Mouse (Mus musculus) hindbrain, embryonic 11.5 days (tissue): ENCODE measurements around the gene Apobec1. TPM values are rescaled to one million over a fixed set of nuclear protein-coding genes. Genes with fewer than 3 reads are reported as not detected.

Experiments
- ATAC-seq: fragments of 200-750 bp; cut with Nextera tagmentation; 2 replicates; pipeline ENCODE4 v1.8.0; 2017; ENCODE audit warnings: mild to moderate bottlenecking, moderate TSS enrichment, moderate library complexity; ENCODE audit not compliant: low FRiP score
- DNase-seq: peaks from one replicate; pipeline ENCODE4 v3.0.0-alpha.2; 2015; ENCODE audit warnings: low spot score
- H3K27ac ChIP-seq: fragments of 300-500 bp; sonication (generic); 2 replicates; pipeline ENCODE4 v1.5.1; 2014; ENCODE audit warnings: mild to moderate bottlenecking, low read depth, low read length
- H3K27me3 ChIP-seq: fragments of 300-500 bp; sonication (generic); 2 replicates; pipeline ENCODE4 v1.6.1; 2014; ENCODE audit warnings: mild to moderate bottlenecking, low read length, moderate library complexity, mixed read lengths; ENCODE audit not compliant: control insufficient read depth, insufficient read depth
- H3K36me3 ChIP-seq: fragments of 300-500 bp; sonication (generic); 2 replicates; pipeline ENCODE4 v1.6.1; 2014; ENCODE audit warnings: mild to moderate bottlenecking, low read length, moderate library complexity, mixed read lengths; ENCODE audit not compliant: control insufficient read depth, insufficient read depth
- H3K4me1 ChIP-seq: fragments of 300-500 bp; sonication (generic); replicated peaks from 2 replicates; pipeline ENCODE4 v1.6.1; 2014; ENCODE audit warnings: low read length, mixed read lengths; ENCODE audit not compliant: control insufficient read depth, insufficient read depth
- H3K4me2 ChIP-seq: fragments of 300-500 bp; sonication (generic); replicated peaks from 2 replicates; pipeline ENCODE4 v1.6.1; 2014; ENCODE audit warnings: mild to moderate bottlenecking, low read depth, low read length
- H3K4me3 ChIP-seq: fragments of 300-500 bp; sonication (generic); 2 replicates; pipeline ENCODE4 v1.5.1; 2014; ENCODE audit warnings: low read depth, low read length
- H3K9ac ChIP-seq: fragments of 300-500 bp; sonication (generic); 2 replicates; pipeline ENCODE4 v1.6.1; 2014; ENCODE audit warnings: low read depth, low read length
- H3K9me3 ChIP-seq: fragments of 300-500 bp; sonication (generic); 2 replicates; pipeline ENCODE4 v1.6.1; 2016; ENCODE audit warnings: low read length; ENCODE audit not compliant: control insufficient read depth
- WGBS: fragments of 180-500 bp; shearing (Covaris S2); extraction: QIAGEN DNeasy Blood & Tissue Kit; methylation state at CpG from one replicate; pipeline ENCODE4 v1.1.7; 2014; 5-methylcytosine and 5-hydroxymethylcytosine counted together
- polyA plus RNA-seq: library from polyadenylated mRNA; unstranded; fragments of >200 nt; fragmentation: Nextera tagmentation; extraction: Ambion mirVana; gene quantifications from 2 replicates; pipeline ENCODE4 v1.2.1, GENCODE M21; 2014

Gene Apobec1
- polyA plus RNA-seq, 1 experiment from 2014 or later = 1.7 TPM

DNA sequence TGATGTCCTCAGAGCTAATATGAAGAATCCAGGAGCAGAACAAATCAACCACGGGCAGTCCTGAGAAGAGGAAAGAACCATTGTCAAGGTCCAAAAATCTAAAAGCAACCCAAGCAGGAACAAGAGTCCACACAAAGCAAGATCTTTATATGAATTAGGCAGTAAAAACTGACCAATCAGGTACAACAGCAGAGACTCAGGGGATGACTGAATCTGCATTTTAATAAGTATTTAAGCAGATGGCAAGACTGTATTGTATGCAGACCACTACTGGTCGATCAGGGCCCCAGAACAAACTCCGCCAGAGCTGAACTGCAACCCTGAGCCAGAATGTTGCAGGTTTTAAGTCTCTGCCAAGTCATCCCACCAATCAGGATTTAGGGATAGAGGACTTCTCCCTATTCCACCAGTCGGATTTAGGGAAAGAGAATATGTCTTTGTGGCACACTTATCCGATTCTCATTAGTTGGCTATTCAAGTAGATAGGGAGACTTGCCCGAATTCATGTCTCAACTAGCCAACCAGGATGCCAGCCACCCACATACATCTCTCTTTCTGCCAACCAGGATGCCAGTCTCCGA lies 2.1 kb downstream of the Apobec1 start:
- Histone ChIP-seq H3K27ac (no peak overlapping the region), H3K27me3 (no peaks in the 10 kb centered on the region), H3K9me3 (no peaks in the 10 kb centered on the region), H3K4me2 (no peak overlapping the region), H3K4me1 (no peaks in the 10 kb centered on the region), H3K9ac (no peak overlapping the region), H3K4me3 (no peak overlapping the region), H3K36me3 (no peaks in the 10 kb centered on the region)
- ATAC-seq (no peak), DNase-seq (no peak)
- WGBS = 84% methylated on average over 7 of the region's 7 CpGs

DNA sequence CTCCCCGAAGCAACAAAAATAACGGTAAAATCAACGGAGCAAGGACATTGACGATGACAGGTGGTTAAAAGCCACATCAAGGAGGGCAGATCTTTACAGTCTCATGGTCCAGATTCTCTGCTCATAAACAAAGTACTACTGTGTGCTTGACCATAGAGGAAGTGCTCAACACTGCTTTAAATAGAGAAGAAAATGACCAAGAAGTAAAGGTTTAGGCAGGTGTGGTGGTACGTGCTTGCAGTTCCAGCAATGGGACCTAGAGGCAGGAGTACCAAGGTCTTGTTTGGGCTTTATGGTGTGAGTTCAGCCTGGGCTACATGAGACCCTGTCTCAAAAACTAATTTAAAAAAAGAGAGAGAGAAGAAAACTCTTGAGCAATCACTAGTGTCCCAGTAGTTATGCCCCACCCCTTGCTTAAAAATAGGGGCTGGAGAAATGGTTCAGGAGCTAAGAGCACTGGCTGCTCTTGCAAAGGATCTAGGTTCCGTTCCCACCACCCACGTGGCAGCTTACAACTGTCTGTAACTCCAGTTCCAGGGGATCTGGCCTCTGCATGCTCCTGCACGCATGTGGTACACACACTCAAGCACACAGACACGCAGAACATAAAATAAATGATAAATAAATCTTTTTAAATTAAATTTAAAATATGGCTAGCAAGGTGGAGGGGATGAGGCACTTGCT lies 3.0 kb downstream of the Apobec1 start:
- WGBS = 89% methylated on average over 9 of the region's 9 CpGs
- ATAC-seq (no peak), DNase-seq (no peak)
- Histone ChIP-seq H3K4me1 (no peaks in the 10 kb centered on the region), H3K9me3 (no peaks in the 10 kb centered on the region), H3K27me3 (no peaks in the 10 kb centered on the region), H3K4me3 (no peak overlapping the region), H3K36me3 (no peaks in the 10 kb centered on the region), H3K27ac (no peak overlapping the region), H3K9ac (no peak overlapping the region), H3K4me2 (no peak overlapping the region)

DNA sequence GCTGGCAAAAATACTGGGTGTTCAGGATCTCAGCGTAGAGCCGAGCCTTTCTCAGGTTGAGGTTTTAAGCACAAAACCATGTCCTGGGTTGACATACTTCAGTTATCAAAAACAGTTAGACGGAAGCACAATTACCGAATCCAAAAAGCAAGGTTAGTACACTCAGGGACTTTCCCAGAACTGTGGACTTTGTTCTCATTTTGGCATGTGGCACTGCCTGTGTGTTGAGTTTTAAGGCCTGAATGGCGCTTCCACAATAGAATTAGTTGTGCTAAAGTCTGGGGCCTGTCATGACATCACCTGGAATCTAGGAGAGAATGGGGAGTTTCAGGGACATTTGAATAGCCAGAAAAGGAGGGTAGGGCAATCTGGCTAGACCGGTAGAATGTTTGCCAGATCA lies 3.8 kb downstream of the Apobec1 start:
- no peak overlapping the region for H3K4me2 ChIP-seq
- H3K27me3 ChIP-seq = no peaks in the 10 kb centered on the region
- H3K4me3 ChIP-seq = no peak overlapping the region
- 87% methylated on average over 6 of the region's 6 CpGs for WGBS
- H3K4me1 ChIP-seq = no peaks in the 10 kb centered on the region
- H3K36me3 ChIP-seq = no peaks in the 10 kb centered on the region
- H3K27ac ChIP-seq = no peak overlapping the region
- H3K9me3 ChIP-seq = no peaks in the 10 kb centered on the region
- no peak for ATAC-seq
- H3K9ac ChIP-seq = no peak overlapping the region
- no peak for DNase-seq

DNA sequence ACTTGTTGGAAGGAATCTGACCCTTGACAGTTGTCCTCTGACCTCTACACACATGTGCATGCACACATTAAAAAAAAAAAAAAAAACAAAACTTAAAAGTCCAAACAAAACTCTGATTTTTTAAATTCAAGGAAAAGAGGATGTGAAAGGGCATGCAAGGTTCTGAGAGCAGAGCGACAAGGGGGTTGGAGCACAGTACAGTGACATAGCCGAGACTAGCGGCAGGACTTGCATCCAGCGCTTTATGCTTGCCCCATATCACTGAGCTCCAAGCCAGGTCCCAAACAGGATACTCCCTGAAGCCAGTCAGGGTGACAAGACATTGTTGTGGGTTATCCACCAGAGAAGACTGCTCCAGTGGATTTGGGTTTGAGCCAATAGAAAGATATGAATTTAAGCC lies 4.2 kb downstream of the Apobec1 start:
- DNase-seq (no peak), ATAC-seq (no peak)
- Histone ChIP-seq H3K9ac (no peak overlapping the region), H3K4me1 (no peaks in the 10 kb centered on the region), H3K9me3 (no peaks in the 10 kb centered on the region), H3K36me3 (no peaks in the 10 kb centered on the region), H3K4me2 (no peak overlapping the region), H3K27ac (no peak overlapping the region), H3K27me3 (no peaks in the 10 kb centered on the region), H3K4me3 (no peak overlapping the region)
- WGBS = 96% methylated on average over 4 of the region's 4 CpGs

DNA sequence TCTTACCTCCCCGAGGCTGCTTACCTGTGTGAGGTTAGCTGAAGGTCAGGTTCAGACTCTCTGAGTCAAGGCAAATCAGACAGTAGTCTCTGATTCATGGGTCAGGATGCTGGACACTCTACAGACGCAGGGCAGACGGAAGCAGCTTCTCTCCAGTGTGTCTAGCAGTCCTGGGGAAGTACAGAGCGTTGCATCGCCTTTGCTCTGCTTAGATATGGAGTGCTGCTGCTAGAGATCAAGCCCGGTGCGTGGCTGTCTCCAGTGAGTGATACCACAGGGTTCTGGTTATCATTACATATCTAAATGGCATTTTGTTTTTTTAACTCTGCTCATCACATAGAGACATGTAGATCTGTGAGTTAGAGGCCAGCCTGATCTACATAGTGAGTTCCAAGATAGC lies 5.6 kb downstream of the Apobec1 start:
- Histone ChIP-seq H3K36me3 (no peaks in the 10 kb centered on the region), H3K9me3 (no peaks in the 10 kb centered on the region), H3K27ac (no peak overlapping the region), H3K4me3 (no peak overlapping the region), H3K4me1 (no peaks in the 10 kb centered on the region), H3K27me3 (no peaks in the 10 kb centered on the region), H3K9ac (no peak overlapping the region), H3K4me2 (no peak overlapping the region)
- WGBS = 88% methylated on average over 7 of the region's 7 CpGs
- no peak for DNase-seq
- ATAC-seq = no peak

DNA sequence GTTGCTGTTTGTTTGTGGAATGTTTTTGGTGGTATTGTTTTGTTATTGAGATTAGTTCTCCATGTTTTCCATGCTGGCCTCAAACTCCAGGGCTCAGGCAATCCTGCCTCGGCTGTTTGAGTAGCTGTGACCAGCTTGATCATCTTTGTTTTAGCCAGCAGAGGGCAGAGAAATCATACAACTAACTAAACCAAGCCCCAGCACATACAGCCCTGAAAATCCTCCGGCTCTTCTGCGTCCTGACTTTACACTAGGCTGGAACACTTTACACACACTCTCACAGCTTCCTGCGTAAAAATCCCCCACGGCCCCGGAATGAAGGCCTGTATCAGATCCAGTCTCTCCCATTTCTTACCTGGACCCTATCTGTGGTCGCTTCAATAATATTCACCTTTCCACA lies 6.6 kb downstream of the Apobec1 start:
- DNase-seq (peak; percentile 21), ATAC-seq (no peak)
- no peaks in the 10 kb centered on the region for H3K27me3 ChIP-seq

DNA sequence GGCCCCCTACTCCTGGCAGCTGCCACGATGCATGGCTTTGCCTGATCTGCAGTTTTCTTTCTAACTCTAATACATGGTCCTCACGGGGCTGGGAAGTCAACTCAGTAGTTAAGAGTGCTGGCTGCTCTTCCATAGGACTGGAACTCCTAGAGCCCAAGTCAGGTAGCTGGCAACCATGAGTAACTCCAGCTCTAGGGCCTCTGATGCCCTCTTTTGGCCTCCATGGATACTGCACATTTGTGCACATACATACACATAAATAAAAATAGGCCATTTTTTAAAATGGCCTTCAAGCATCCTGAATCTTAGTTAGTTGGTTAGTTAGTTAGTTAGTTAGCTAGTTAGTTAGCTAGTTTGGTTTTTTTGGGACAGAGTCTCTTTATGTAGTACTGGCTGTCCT lies 9.3 kb downstream of the Apobec1 start:
- DNase-seq (no peak), ATAC-seq (no peak)
- Histone ChIP-seq H3K4me1 (no peaks in the 10 kb centered on the region), H3K4me2 (no peak overlapping the region), H3K9ac (no peak overlapping the region), H3K4me3 (no peak overlapping the region), H3K27me3 (no peaks in the 10 kb centered on the region), H3K9me3 (no peaks in the 10 kb centered on the region), H3K36me3 (no peaks in the 10 kb centered on the region), H3K27ac (no peak overlapping the region)
- WGBS = 89% methylated on average over 2 of the region's 2 CpGs

More for the DNA sequence above, 6.6 kb downstream of the Apobec1 start:
- no peak overlapping the region for H3K4me2 ChIP-seq
- no peaks in the 10 kb centered on the region for H3K4me1 ChIP-seq
- 41% methylated on average over 7 of the region's 7 CpGs for WGBS
- no peaks in the 10 kb centered on the region for H3K36me3 ChIP-seq
- H3K9ac ChIP-seq = no peak overlapping the region
- H3K27ac ChIP-seq = no peak overlapping the region
- H3K9me3 ChIP-seq = no peaks in the 10 kb centered on the region
- no peak overlapping the region for H3K4me3 ChIP-seq

DNA sequence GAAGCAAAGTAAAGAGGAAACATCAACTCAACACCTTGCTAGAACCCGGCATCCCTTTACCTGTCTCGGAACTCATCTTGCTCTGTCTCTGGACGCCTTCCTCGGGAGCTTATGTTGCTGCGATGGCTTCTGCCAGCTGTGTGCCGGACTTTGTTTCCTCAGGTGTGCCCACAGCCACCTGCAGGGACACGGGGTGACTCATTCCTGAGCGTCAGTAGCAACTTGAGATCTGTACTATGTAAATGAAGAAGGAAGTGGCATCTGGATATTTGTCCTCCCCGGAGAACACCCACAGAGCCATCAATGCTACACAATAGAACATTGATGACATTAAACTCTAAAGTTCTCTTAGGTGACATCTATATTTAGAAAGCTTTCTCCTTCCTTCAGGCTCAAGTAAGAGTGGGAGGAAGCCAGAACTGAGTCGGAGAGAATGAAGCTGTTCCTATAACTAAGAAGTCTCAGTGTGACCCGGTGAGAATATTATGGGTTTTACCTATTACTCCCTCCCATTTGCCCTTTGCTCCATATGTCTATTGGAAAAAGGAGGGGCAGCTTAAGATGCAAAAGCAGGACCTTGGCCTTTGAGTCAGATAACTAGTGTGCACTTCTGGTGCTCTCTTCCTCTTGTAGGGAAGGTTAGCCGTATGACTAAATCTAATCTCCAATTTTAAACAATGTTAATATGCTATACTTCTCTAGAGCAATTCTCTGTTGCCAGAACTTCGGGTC lies 11.1 kb downstream of the Apobec1 start:
- H3K4me3 ChIP-seq = no peak overlapping the region
- H3K4me2 ChIP-seq = no peak overlapping the region
- no peaks in the 10 kb centered on the region for H3K4me1 ChIP-seq

DNA sequence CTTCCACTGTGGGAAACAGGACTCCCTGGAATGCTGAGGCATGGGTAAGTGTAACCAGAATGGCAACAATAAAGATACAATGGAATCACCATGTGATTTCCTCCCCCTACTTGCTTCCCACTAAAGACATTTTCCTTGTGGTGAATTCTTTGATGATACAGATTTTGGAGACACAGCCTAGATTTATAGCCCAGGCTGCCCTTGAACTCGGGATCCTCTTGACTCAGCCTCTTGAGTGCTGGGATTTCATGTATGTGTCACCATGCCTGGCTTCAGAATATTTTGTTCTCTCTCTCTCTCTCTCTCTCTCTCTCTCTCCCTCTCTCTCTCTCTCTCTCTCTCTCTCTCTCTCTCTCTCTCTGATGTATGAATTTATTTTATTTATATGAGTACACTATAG lies 23.2 kb downstream of the Apobec1 start:
- Histone ChIP-seq H3K27me3 (no peaks in the 10 kb centered on the region), H3K9ac (no peak overlapping the region), H3K4me2 (no peak overlapping the region), H3K9me3 (no peaks in the 10 kb centered on the region), H3K4me3 (no peak overlapping the region), H3K4me1 (no peaks in the 10 kb centered on the region), H3K36me3 (no peaks in the 10 kb centered on the region), H3K27ac (no peak overlapping the region)
- DNase-seq (no peak), ATAC-seq (no peak)
- WGBS = 86% methylated on average over 1 of the region's 1 CpGs

More for the DNA sequence above, 11.1 kb downstream of the Apobec1 start:
- no peak overlapping the region for H3K9ac ChIP-seq
- no peaks in the 10 kb centered on the region for H3K9me3 ChIP-seq
- no peaks in the 10 kb centered on the region for H3K36me3 ChIP-seq
- H3K27ac ChIP-seq = no peak overlapping the region
- no peaks in the 10 kb centered on the region for H3K27me3 ChIP-seq
- ATAC-seq (no peak), DNase-seq (no peak)
- 86% methylated on average over 13 of the region's 13 CpGs for WGBS
